Mouse (Mus musculus) mature B cell (primary cell): ENCODE data around the gene Ctsz.

Source experiments
- in situ Hi-C: fragments of 300-500 bp; cut with MboI; formaldehyde crosslinking; loops from 2 replicates; pipeline ENCODE4 v1.14.3; 2019

Ctsz gene

GRCm38 (mm10) chr2:174396643-174397042, 42.2 kb downstream of the Ctsz start:
- in situ Hi-C loops: no loop called here

GRCm38 (mm10) chr2:174393383-174393782, 45.5 kb downstream of the Ctsz start:
- in situ Hi-C loops: no loop called here

GRCm38 (mm10) chr2:174392554-174392953, 46.3 kb downstream of the Ctsz start:
- in situ Hi-C loops: no loop called here

GRCm38 (mm10) chr2:174391936-174392335, 46.9 kb downstream of the Ctsz start:
- in situ Hi-C loops: no loop called here

GRCm38 (mm10) chr2:174381021-174381420, 57.8 kb downstream of the Ctsz start:
- in situ Hi-C loops: no loop called here
